Mouse (Mus musculus): ENCODE results near the gene Cryba4.

Cryba4 gene

DNA sequence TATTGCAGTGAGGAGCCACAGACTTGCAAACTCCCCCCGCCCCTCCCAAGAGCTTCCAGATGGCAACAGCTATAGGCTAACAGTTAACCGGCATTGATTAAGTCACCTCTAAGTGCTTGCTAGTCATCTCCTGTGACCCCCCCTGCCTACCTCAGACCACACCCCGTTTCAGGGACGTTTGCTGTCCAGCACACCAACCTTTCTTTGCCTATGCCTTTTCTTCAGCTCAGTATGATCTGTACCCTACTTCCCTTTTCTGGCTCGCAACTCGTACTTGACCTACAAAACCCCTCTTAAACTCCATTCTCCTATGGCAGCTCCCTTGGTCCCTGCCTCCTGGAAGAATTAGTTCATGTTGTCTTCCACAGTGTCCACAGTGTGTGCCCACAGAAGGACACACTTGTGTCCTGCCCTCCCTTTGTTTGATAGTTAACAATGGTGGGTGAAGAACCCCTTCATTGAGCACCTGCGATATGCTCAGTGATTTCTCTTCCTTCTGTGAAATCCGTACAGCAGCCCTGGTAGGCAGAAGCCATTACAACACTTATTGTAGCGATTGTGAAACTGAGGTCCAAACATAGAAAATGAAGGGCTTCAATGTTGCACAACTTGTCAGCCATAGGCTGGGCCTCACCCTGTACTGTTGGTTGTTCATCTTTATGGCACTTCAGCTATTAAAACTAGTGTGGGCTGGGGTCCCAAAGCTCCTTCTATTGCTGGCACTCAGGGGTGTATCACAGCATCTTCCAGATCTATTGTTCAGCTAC lies 13.9 kb upstream of the Cryba4 start:
- no peak for DNase-seq (ENCODE audit: low spot score in 2 of 2)

DNA sequence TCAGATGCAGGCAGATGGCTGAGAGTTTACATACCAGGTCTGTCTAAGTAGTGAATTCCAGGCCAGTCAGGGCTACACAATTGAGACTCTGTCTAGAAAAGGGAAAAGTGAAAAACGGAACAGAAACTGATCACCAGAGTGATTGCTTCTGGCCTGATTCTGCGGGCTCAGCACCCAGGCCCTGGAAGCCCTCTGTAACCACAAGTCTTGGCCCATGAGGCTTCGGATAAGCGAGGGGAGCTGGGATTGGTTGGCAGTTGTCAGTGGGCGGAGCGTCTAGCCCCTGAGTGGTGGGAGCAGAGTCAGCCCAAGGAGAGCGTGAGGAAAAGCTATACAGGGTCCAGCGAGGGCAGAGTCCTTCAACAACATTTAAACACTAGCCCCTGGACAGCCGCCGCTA lies 13.2 kb upstream of the Cryba4 start:
- DNase-seq (ENCODE audit: low spot score in 2 of 2) = no peak

GRCm38 (mm10) chr5:112265110-112265509 lies 12.8 kb upstream of the Cryba4 start:
- no peak for DNase-seq (ENCODE audit: low spot score in 2 of 2)

DNA sequence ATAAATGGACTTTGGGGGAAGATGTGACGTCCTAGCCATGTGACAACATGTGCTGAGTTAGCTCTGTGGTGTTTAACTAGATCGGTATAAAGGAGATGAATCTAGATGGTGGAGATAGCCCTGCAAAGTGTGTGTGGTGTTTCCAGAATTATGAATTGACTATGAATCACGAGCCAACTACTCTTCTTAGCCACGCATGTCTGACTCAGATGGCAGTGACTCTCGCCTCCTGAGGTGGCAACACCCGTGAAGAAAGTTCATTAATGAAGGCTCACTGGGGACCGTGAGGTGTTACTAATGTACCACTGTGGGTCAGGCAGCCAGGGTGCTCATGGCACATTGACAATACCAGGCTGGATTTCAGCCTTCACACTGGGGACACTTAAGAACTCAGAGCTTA lies 11.8 kb upstream of the Cryba4 start:
- DNase-seq (ENCODE audit: low spot score in 2 of 2) = no peak

GRCm38 (mm10) chr5:112260818-112261217 lies 8.5 kb upstream of the Cryba4 start:
- no peak for DNase-seq (ENCODE audit: low spot score in 2 of 2)

DNA sequence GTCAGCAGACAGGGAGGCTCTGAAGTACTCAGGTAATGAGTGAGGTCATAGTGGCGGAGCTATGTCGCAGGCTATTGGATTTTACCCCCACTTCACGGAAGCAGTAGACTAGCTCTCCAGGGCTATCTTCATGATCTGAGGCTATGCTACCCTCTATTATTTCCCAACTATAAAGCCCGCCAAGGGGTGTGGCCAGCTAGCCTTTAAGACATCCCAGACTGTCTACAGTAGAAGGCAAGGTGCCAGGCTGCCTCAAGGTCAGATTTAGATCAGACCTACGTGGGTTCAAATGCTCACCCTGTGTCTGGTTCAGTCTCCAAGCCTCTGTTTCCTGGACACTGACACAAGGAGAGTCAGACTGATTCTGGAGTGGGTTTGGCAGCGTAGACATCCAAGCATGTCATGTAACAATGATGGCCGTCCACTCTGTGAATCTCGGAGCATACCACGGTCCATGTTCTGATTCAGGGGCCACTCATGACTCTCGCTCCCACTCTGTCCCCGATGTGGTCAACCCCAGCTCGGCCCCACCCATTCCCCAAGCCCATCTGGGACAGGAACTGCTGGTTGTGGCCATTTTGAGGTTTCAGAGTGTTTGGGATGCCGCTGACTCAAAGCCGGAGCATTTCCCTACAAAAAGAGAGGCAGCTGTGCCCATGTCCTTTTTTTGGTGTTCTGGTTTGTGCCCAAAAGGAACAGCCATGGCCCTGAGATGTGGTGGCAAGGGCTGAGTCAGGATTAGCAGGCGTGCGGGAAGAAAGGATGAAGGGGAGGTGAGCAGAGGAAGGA lies 7.7 kb upstream of the Cryba4 start:
- no peak for DNase-seq (ENCODE audit: low spot score in 2 of 2)

- DNase-seq (ENCODE audit: low spot score in 2 of 2) = no peak
Observed at GRCm38 (mm10) chr5:112257896-112258295, 5.6 kb upstream of the Cryba4 start.

- DNase-seq (ENCODE audit: low spot score in 2 of 2) = no peak
Observed at GRCm38 (mm10) chr5:112256457-112256856, 4.1 kb upstream of the Cryba4 start.

DNA sequence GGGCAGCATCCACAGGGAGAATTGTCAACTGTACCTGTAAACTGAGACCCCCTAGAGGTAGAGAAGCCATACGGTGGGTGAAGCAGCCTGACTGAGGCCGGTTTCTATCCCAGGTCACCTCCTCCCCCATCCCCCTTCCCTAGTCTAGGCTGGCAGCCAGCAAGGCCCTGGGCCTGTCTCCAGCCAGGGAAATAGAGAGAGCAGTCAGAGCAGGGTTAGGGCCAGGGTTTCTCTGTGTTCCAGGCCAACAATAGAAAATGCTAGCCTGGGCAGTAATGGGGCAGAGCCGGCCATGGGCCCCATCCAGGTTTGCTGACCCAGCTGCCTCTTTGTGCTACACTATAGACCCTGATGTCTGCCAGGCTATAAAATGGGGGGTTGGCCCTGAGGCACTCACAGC lies 3.1 kb upstream of the Cryba4 start, which contains the start of gene Crybb1:
Gene Crybb1, plus strand, starts transcription at position 390 of the 400 bp plus-strand sequence.
- DNase-seq (ENCODE audit: low spot score in 2 of 2) = peak in 1 of 2 experiments; percentile 68

GRCm38 (mm10) chr5:112254282-112254806 lies 2.0 kb upstream of the Cryba4 start:
- DNase-seq (ENCODE audit: low spot score in 2 of 2) = peak; percentile 42 to 67

GRCm38 (mm10) chr5:112253169-112253568 lies 851 bp upstream of the Cryba4 start:
- DNase-seq (ENCODE audit: low spot score in 2 of 2) = no peak

DNA sequence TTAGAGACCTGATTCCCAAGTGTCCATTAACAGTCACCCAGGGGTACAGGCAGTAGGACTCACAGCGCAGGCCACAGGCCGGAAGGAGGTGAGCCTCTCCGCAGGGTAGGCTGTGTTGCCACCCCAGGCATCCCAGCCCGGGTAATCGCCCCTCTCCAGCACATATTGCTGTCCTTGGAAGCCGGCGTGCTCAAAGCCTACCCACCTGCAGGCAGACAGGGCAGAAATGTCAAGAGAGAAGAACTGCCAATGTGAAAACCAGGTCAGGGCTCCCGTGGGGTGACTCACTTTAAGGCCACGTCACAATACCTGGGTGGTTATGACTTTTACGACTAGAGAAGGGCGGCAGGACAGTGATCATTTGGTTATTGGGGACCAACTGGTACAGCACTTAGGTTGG lies 3.2 kb downstream of the Cryba4 start:
- no peak for DNase-seq (ENCODE audit: low spot score in 2 of 2)

GRCm38 (mm10) chr5:112247399-112247798 lies 4.9 kb downstream of the Cryba4 start:
- DNase-seq (ENCODE audit: low spot score in 2 of 2) = no peak

DNA sequence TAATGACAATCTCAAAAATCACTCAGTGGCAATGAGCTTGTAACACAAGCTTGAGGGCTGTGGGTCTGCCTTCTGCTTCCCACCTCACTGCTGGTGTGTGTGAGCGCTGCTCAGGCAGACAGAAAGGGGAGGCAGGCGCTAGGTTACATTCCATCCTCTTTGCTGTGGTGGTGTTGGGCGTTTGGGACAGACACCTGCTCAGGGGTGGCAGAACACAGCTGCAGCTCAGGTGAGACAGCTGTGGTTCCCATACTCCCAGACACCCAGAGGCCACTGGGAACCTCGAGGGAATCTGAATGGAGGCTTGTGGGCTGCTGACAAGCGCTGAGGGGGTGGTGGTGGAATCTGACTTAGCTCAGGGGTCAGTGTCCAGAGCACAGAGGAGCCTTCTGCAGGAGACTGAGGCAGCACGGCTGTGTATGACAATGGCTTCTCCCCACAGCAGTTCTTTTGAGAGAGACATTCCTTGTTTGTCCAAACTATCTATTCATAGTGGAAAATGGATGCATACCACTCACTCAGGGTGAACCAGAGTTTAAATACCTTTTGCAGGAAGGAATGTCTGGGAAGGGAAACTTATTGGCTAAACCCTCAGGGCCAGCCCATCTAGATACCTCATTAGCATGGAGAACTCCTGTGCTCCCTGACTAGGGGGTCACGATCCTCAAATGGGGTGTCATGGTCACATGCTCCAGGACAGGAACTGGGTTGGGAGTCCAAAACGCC lies 7.3 kb downstream of the Cryba4 start:
- DNase-seq (ENCODE audit: low spot score in 2 of 2) = no peak

- no peak for DNase-seq (ENCODE audit: low spot score in 2 of 2)
Observed at GRCm38 (mm10) chr5:112244275-112244562, 8.1 kb downstream of the Cryba4 start.

DNA sequence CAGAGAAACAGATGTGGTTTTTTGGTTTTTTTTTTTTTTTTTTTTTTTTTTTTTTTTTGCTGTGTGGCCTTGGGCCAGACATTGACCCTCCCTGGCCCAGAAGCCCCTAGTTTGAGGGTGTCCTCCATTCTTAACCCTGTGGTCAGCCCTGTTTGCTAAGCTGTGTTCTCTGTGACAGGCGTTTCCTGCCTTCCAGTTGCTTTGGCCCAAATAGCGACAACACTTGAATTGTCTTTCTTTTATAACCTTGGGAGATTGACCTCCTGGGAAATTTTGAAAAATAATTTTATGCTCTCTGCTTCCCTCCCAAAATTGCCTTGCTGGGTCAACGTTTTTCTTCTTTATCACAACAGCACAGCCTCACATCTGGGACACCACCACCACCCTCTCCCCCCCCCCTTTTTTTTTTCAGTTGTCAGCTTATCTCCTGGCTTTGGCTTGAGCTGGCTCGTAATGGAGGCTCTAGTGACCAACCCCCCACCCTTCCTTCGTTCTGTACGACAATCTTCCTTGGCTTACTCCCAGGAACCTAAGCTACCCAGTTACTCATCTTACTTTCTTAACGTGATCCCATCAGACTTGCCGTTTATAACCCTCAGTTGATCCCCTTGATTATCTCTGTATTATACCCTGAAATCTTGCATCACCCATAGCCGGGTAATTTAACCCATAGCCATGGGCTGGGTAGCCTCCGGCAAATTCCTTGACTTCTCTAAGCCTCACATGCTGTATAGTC lies 8.6 kb downstream of the Cryba4 start:
- DNase-seq (ENCODE audit: low spot score in 2 of 2) = no peak

GRCm38 (mm10) chr5:112243041-112243440 lies 9.3 kb downstream of the Cryba4 start:
- DNase-seq (ENCODE audit: low spot score in 2 of 2) = no peak

DNA sequence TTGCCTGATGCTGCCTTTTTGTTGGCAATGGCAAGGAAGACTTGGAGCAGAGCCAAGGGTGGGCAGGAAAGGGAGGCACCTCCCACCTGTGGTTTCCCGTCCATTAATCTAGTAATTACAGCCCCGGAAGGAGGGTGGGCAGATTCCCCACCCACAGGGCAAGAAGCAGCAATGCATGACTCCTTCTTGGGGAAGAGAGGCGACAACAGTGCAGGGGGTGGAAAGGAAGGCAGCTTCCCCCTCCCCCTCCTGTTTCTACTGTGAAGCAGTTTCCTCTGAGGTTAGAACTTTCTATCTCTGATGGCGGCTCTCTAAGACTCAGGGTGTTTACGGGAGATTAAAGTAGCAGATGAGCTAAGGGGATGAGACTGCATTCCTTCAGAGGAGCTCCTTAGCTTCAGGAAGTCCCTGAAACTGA lies 9.9 kb downstream of the Cryba4 start:
- no peak for DNase-seq (ENCODE audit: low spot score in 2 of 2)

- DNase-seq (ENCODE audit: low spot score in 2 of 2) = no peak
Observed at GRCm38 (mm10) chr5:112241849-112242248, 10.5 kb downstream of the Cryba4 start.

GRCm38 (mm10) chr5:112240761-112241160 lies 11.6 kb downstream of the Cryba4 start:
- DNase-seq (ENCODE audit: low spot score in 2 of 2) = peak in 1 of 2 experiments; percentile 93

- no peak for DNase-seq (ENCODE audit: low spot score in 2 of 2)
Observed at GRCm38 (mm10) chr5:112238781-112239482, 13.4 kb downstream of the Cryba4 start.
